Mouse (Mus musculus) embryo, embryonic 11.5 days (tissue): ENCODE results near the gene Dsn1.

Source experiments
- DNase-seq: peaks from one replicate; pipeline ENCODE4 v3.0.0-alpha.2; 2012; ENCODE audit warnings: low read depth, low spot score

Gene Dsn1

GRCm38 (mm10) chr2:156973316-156974100 lies 33.4 kb downstream of the Dsn1 start:
- no peak for DNase-seq

- no peak for DNase-seq
Measured at GRCm38 (mm10) chr2:156970253-156970652, 36.7 kb downstream of the Dsn1 start.

- DNase-seq: no peak
Measured at GRCm38 (mm10) chr2:156968501-156968900, 38.5 kb downstream of the Dsn1 start.

GRCm38 (mm10) chr2:156967388-156967787 lies 39.6 kb downstream of the Dsn1 start:
- DNase-seq: no peak

- DNase-seq: no peak
Measured at GRCm38 (mm10) chr2:156963891-156964290, 43.1 kb downstream of the Dsn1 start.

GRCm38 (mm10) chr2:156958496-156959252 lies 48.3 kb downstream of the Dsn1 start:
- DNase-seq: no peak

GRCm38 (mm10) chr2:156957035-156957434 lies 49.9 kb downstream of the Dsn1 start:
- DNase-seq: no peak

- DNase-seq: no peak
Measured at GRCm38 (mm10) chr2:156956306-156956705, 50.6 kb downstream of the Dsn1 start.

- no peak for DNase-seq
Measured at GRCm38 (mm10) chr2:156954463-156954862, 52.5 kb downstream of the Dsn1 start.

GRCm38 (mm10) chr2:156951301-156952094 lies 55.5 kb downstream of the Dsn1 start:
- DNase-seq: no peak

- no peak for DNase-seq
Measured at GRCm38 (mm10) chr2:156950816-156951215, 56.1 kb downstream of the Dsn1 start.
